Mouse (Mus musculus): Measurements from ENCODE around the gene Rbm20.
A peak's percentile ranks its signal among the peaks of the same experiment; 100 is the strongest.

Rbm20 gene

DNA sequence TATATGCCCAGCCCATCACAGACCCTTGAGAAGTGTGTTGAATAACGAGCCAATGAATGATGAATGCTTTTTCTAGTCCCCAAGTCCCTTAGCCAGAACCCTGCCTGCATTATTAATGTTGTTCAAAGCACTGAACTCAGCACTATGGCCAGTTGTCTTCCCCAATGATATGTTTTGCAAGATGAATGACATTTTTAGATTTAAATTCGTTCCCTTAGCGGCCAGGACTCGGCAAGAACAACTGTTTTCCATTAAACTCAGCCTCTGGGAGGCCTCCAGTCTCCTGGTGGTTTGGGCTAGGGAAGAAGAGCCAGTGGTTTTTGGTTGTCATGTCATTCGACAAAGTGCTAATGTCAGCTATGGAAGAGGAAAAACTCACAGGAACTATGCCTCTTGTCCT lies 204.7 kb downstream of the Rbm20 start:
- no peak for DNase-seq (ENCODE audit: low spot score)

- no peak for DNase-seq (ENCODE audit: low spot score)
Observed at GRCm38 (mm10) chr19:53885450-53885849, 208.3 kb downstream of the Rbm20 start.

DNA sequence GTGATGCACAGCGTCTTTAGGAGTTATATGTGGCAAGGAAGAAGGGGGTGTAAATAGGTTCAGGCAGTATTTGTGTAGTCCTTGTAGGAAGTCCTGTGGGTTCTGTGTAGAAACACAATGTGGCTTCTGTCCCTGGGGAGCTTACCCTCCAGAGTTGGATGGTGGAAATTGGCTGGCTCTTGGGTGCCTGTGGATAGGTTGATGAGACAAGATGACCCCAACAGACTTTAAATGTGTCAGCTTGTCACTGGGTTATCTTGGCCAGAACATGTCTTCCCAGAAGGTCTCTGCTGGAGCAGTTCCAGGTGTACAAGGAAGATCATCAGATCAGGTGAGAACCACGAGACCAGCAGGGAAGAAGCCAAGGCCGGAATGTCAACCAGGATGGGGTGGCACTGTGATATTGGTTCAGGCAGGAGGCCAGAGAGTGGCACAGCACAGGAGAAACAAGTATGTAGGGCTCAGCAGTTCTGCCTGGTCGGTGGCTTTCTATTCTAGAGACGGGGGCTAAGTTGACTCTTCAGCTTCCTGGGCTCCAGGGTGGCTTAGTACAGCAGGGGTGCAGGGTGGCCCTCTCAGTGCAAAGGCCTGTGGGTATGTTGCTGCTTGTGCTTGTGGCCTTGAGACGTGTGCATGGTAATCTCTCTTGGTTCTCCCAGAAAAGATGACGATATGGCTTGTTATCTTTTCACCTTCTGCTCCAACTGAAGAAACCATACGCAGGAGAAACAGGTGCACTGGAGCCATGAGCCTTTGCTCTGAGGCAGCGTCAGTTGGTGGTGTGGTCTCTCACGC lies 209.7 kb downstream of the Rbm20 start:
- DNase-seq (ENCODE audit: low spot score): no peak

- DNase-seq (ENCODE audit: low spot score): no peak
Observed at GRCm38 (mm10) chr19:53887822-53888221, 210.7 kb downstream of the Rbm20 start.

- DNase-seq (ENCODE audit: low spot score): no peak
Observed at GRCm38 (mm10) chr19:53888331-53888730, 211.2 kb downstream of the Rbm20 start.

DNA sequence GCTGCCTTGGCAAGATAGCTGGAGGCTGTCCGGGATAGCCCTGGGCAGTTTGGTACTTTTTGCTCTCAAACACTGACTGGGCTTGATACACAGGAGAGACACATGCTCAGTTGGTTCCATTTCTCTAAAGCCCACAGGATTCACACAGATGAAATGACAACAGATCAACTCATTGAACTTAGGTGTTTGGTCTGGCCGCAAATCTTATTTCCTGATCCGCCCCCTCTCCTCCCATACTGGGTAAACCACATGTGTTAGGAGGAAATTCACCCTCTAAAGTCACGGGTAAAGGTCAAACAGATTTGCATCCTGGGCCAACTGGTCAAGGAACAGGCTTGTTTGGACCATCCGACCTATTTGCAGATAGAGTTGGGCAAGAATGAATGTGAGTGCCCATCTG lies 212.4 kb downstream of the Rbm20 start:
- DNase-seq (ENCODE audit: low spot score): no peak

DNA sequence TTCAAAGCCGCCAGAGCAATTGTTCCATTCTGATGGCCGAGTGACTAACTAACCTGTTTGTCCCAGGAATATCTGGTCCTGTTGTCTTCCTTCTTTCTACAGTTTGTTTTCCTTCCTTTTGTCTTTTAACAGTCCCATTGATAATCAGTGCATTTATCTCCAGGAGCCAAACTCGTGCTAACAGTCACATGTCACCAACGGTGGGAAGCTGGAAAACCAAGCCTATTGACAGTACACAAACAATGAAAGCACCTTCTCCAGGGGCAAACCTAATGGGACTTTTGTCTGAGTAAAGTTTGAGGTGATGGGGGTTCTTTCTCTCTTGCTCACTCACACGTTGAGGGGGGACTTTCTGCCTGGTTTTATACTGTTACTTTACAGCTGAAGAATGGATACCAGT lies 213.2 kb downstream of the Rbm20 start:
- no peak for DNase-seq (ENCODE audit: low spot score)

DNA sequence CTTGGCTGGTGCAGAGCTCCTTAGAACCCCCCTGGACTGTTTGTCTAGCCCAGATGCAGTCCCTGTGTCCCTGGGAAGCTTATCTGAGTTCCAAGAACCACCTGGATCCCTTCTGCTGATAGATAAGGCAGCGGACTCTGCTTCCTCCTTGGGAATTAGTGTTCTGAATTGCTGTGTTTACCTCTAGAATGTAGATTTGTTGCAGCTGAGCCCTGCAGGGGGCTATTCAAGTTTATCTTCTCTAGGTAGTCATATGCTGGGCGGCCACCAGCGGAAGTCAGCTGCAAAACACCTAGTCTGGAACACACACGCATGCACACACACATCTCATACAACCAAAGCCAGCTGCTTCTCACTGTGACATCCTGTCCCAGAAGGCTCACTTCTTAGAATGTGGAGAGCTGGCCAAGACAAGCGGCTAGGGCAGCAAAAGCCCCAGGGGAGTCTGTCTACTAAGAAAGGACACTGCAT lies 213.7 kb downstream of the Rbm20 start:
- DNase-seq (ENCODE audit: low spot score): peak; percentile 68

- no peak for DNase-seq (ENCODE audit: low spot score)
Observed at GRCm38 (mm10) chr19:53891569-53891968, 214.5 kb downstream of the Rbm20 start.

DNA sequence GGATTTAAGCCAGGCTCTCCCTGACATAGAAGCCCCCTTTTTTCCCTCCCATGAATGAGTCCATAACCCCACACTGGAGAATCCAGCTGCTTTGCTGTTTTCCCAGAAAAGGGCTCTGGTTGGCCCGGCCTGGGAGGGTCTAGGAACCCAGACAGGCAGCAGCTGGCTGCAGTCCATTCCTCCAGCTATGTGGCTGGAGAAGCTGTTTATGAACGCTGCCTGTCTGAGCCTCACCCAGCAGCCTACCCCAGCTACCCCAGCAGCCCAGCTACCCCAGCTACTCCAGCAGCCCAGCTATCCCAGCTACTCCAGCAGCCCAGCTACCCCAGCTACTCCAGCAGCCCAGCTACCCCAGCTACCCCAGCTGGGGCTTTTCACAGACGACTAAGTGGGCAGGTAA lies 215.0 kb downstream of the Rbm20 start, which contains the start of gene Pdcd4:
Gene Pdcd4 (plus strand): TSS at position 171 of the 400 bp plus-strand sequence.
- no peak for DNase-seq (ENCODE audit: low spot score)

- no peak for DNase-seq (ENCODE audit: low spot score)
Observed at GRCm38 (mm10) chr19:53892838-53893359, 215.8 kb downstream of the Rbm20 start.

GRCm38 (mm10) chr19:53893711-53894171 lies 216.6 kb downstream of the Rbm20 start:
- peak; percentile 59 for DNase-seq (ENCODE audit: low spot score)

GRCm38 (mm10) chr19:53894538-53895121 lies 217.5 kb downstream of the Rbm20 start:
- DNase-seq (ENCODE audit: low spot score): peak; percentile 64

GRCm38 (mm10) chr19:53898046-53898445 lies 220.9 kb downstream of the Rbm20 start:
- no peak for DNase-seq (ENCODE audit: low spot score)

DNA sequence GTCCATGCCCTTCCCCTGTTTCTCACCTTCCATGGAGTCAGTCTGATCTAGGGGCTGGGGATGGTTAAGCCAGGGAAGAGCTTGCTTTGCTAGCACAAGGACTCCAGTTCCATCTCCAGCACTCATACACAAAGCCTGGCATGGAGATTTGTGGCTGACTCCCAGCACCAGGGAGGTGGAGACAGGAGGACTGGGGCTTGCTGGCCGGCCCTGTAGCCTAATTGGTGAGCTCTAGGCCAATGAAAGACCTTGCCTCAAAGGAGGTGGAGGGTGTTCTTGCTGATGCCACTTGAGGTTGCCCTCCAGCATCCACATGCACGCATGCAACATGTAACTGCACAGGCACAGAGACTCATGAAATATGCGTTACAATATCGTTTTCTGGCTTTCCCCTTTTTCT lies 221.4 kb downstream of the Rbm20 start:
- DNase-seq (ENCODE audit: low spot score): no peak

DNA sequence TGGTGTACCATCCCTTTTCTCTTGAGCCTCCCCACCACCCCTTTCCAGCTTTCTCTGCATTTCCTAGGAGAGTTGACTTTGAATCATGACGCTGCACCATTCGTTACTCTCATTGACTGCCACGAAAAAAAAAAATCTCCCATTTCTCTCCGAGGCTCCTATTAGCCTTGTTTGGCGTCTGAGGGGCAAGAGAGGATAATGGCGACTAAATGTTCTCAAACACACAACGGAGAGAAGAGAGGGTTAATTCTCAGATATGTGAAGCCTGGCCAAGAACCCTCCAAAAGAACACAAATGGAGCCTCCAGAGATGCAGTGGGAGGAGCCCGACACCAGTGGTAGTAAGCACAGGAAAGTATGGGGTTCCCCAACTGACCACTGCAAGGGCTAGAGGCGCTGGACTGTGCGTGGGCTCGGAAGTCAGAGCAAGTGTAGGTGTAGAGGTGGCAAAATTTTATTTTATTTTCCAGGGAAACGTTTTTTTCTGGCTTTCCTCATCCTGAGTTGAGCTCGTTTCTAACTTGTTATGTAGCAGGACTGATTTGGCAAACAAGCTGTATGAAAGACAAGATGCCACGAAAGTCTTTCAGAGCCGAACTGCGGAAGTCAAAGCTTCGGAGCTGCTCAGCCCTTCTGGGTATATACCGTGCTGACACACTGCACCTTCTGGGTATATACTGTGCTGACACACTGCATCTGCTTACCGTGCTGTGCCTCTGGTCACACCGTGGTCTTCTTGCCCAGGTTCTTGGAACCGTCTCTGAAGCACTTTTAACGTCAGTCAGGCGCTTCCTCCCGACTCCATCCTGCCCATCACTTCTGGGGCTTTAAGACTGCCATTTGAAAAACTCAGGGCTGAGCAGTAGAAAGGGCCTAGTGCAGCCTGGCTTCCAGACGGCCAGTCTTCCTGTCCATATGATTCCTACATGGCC lies 222.1 kb downstream of the Rbm20 start:
- no peak for DNase-seq (ENCODE audit: low spot score)

DNA sequence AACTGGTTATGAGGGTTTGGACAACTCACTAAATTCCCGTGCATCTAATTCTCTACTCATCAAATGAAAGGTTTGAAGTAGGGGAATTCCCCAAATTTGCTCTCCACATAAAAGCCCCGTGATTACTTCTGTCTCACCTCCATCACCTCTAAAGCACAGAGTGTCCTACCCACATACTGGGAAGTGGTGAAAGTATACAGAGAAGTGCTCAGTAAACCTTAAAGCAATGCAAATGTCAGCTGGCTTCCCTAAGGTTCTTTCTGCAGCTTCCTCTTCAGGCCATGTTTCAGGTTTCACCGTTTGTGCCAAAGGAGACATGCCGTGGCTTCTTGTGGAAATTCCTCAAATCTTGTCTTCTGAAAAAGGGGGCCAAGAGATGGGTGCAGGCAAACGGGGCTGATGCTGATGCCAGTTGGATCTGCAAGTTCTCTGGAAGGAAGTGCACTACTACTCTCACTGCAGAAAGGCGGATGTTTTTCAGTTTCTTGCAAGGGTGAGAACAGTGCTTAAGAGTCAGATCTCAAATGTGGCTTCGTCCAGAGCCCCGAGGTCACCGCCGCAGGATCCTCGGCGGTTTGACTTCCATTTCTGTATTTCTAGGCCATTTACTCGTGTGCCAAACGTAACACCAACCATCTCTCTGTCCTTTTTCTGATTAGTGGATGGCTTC lies 223.0 kb downstream of the Rbm20 start:
- peak; percentile 48 for DNase-seq (ENCODE audit: low spot score)

DNA sequence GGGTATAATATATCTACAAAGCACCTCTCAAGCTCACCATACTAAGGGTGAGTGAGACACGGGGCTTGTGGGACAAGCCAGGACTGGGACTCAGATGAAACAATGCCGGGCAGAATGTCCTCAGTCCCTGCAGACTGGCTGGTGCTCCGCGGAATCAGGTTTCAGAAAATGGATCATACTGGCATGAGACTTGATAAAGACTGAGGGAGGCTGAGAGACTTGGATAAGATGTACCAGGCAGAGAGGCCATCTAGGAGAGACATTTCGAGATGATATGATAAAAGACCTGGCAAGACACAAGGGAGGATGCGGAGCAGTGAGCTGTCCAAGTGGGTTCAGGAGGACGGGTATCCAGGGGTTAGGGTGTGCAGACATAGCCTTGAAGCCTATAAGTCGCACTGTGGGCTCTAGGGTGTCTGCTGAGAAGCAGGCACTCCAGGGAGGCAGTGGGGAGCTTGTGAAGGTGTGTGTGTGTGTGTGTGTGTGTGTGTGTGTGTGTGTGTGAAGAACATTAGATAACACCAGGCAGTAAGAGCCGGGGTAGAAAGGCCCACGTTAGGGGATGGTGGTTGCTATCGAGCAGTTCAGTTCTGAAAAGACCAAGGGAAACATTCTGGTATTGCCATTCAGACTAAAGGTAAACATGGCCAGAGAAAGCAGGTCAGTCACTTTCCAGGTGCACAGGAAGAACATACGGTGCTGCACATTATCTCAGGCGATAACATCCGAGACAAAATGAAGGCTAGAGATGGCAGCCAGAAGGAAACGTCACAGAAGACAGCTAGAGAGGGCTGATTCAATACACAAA lies 225.0 kb downstream of the Rbm20 start:
- no peak for DNase-seq (ENCODE audit: low spot score)

DNA sequence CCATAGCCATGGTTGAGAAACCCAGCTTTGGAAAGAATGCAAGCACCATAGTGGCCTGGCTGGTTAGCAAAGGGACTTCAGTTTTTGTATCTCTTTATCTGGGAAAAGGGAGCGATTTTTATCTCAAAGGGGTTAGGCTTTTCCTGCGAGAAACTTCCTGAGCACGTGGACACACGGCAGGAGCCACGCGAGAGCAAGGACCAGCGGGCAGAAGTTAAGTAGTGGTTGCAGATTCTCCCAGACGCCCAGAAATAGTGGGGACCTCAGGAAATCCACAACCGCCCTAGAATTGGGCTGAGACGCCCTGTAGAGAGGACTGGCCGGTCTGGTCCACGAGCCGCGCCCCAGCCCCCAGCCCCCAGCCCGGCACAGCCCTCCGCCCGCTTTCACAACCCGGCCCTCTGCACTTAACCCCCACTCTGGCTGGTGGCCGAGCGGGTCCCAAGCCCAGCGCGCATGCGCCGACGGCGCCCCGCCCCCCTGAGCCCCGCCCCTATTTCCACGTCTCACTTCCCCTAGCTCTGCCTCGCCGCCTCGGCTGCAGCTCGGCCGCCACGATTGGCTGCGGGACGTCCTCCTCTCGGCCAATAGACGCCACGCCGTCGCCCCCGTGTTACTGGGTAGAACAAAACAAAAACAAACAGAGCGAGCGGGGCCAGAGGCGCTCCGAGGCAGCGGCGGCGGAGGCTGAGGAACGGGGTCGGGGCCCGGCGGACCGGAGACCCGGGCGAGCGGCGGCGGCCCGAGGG lies 225.8 kb downstream of the Rbm20 start:
- DNase-seq (ENCODE audit: low spot score): peak; percentile 97
